Mouse (Mus musculus) right cerebral cortex, postnatal 4 days (tissue): ENCODE measurements around the gene Pmpca.

ENCODE experiments used
- DNase-seq: peaks from one replicate; pipeline ENCODE4 v3.0.0-alpha.2; 2022

The Pmpca gene

GRCm38 (mm10) chr2:26389154-26389690 lies at the start of gene Pmpca, which contains the start of gene Entr1:
Gene Pmpca (plus strand): TSS chr2:26389339.
Gene Entr1 (minus strand): TSS chr2:26389316.
- DNase-seq: peak; percentile 87

GRCm38 (mm10) chr2:26341510-26341981 lies 47.6 kb upstream of the Pmpca start:
- no peak for DNase-seq

- DNase-seq: peak; percentile 44
These were observed 47.1 kb upstream of the Pmpca start for GRCm38 (mm10) chr2:26342044-26342443.

- no peak for DNase-seq
These were observed 46.3 kb upstream of the Pmpca start for GRCm38 (mm10) chr2:26342609-26343490.

GRCm38 (mm10) chr2:26348241-26348640 lies 40.9 kb upstream of the Pmpca start:
- no peak for DNase-seq

GRCm38 (mm10) chr2:26351358-26352290 lies 37.5 kb upstream of the Pmpca start, which contains the start of gene Dnlz:
Gene Dnlz (minus strand): TSS chr2:26352110.
- peak; percentile 94 for DNase-seq

- DNase-seq: no peak
These were observed 36.7 kb upstream of the Pmpca start for GRCm38 (mm10) chr2:26352291-26352910.

- no peak for DNase-seq
These were observed 35.8 kb upstream of the Pmpca start for GRCm38 (mm10) chr2:26353066-26353980.

- no peak for DNase-seq
These were observed 34.7 kb upstream of the Pmpca start for GRCm38 (mm10) chr2:26354401-26354800.

GRCm38 (mm10) chr2:26356231-26356630 lies 32.9 kb upstream of the Pmpca start:
- no peak for DNase-seq

- DNase-seq: no peak
These were observed 32.5 kb upstream of the Pmpca start for GRCm38 (mm10) chr2:26356678-26357077.

GRCm38 (mm10) chr2:26357484-26357883 lies 31.7 kb upstream of the Pmpca start:
- DNase-seq: no peak

GRCm38 (mm10) chr2:26358667-26359320 lies 30.3 kb upstream of the Pmpca start:
- no peak for DNase-seq

GRCm38 (mm10) chr2:26359983-26360382 lies 29.2 kb upstream of the Pmpca start:
- no peak for DNase-seq

GRCm38 (mm10) chr2:26360772-26361171 lies 28.4 kb upstream of the Pmpca start, which contains the start of gene Card9:
Gene Card9 (minus strand): TSS chr2:26360918.
- no peak for DNase-seq

GRCm38 (mm10) chr2:26362991-26363390 lies 26.1 kb upstream of the Pmpca start:
- DNase-seq: no peak

- no peak for DNase-seq
These were observed 25.7 kb upstream of the Pmpca start for GRCm38 (mm10) chr2:26363481-26363880.

- peak; percentile 60 for DNase-seq
These were observed 24.2 kb upstream of the Pmpca start for GRCm38 (mm10) chr2:26364738-26365465.

GRCm38 (mm10) chr2:26367911-26368310 lies 21.2 kb upstream of the Pmpca start:
- no peak for DNase-seq

- no peak for DNase-seq
These were observed 20.6 kb upstream of the Pmpca start for GRCm38 (mm10) chr2:26368572-26368971.
